In genomic region chr4:65605151-65605702, GRCm38 (mm10) we compare ENCODE assay signal across 8 mouse cellular contexts. TPM values are rescaled to one million over a fixed set of nuclear protein-coding genes. Genes with fewer than 3 reads are reported as not detected.
A peak's percentile ranks its signal among the peaks of the same experiment; 100 is the strongest.
DNase-seq lines count a peak whose midpoint lies in the region; ATAC-seq and TF ChIP-seq lines count a peak whose summit lies in the region.

No protein-coding gene starts in this region.

- peak in 1 of 2 experiments; percentile 67 for DNase-seq in cerebellum, adult 2 months
- no peak for DNase-seq in cerebellum, adult 11-12 months
- no peak for DNase-seq in lung, adult 18-20 months
- no peak for DNase-seq in thymus, postnatal 0 days (ENCODE audit: low spot score)
- DNase-seq in ovary, postnatal 10 days (ENCODE audit: low spot score): no peak

- no peaks in the 10 kb centered on the region for H3K27me3 ChIP-seq in cerebellum, adult 2 months (ENCODE audit: control insufficient read depth, insufficient read depth, low read length)
- no peaks in the 10 kb centered on the region for H3K27me3 ChIP-seq in lung, embryonic 16.5 days (ENCODE audit: control insufficient read depth, insufficient read depth, low read depth, low read length)

- no peak for TF ChIP-seq CTCF in cerebellum, adult 2 months (IDR thresholded peaks at IDR 0.05; ENCODE audit: borderline replicate concordance, insufficient read depth, low read depth, low read length)

- peak overlapping the region; percentile 82 for H3K9ac ChIP-seq in lung, embryonic 16.5 days (ENCODE audit: low read length)

- H3K4me1 ChIP-seq in cerebellum, adult 2 months (ENCODE audit: control insufficient read depth, insufficient read depth, low read length): peaks cover 21% of the 10 kb centered on the region; the same call in 1 of the 2 replicates
- peaks cover 15% of the 10 kb centered on the region for H3K4me1 ChIP-seq in lung, embryonic 16.5 days (replicated peaks; ENCODE audit: control insufficient read depth, insufficient read depth, low read length)

- H3K9me3 ChIP-seq in lung, embryonic 16.5 days (ENCODE audit: control insufficient read depth, low read length): no peaks in the 10 kb centered on the region

- no peak for TF ChIP-seq POLR2A in cerebellum, adult 2 months (IDR thresholded peaks at IDR 0.05; ENCODE audit: borderline replicate concordance, insufficient read depth, low read length)

- peak; percentile 85 for ATAC-seq in lung, embryonic 16.5 days (ENCODE audit: low read depth)
- ATAC-seq in granulocyte monocyte progenitor cell, adult 5-6 weeks (replicated peaks; ENCODE audit: poor library complexity, severe bottlenecking): peak; percentile 88
- ATAC-seq in megakaryocyte, adult 5-6 weeks (ENCODE audit: poor library complexity, severe bottlenecking): peak; percentile 39

- H3K4me2 ChIP-seq in lung, embryonic 16.5 days (ENCODE audit: low read depth, low read length): peak overlapping the region; percentile 81

- peak overlapping the region; percentile 57 for H3K27ac ChIP-seq in cerebellum, adult 2 months (ENCODE audit: insufficient read depth, low read length)
- H3K27ac ChIP-seq in lung, embryonic 16.5 days (ENCODE audit: low read length): no peak overlapping the region

- H3K4me3 ChIP-seq in cerebellum, adult 2 months (replicated peaks; ENCODE audit: insufficient read depth, low read depth, low read length): peak overlapping the region; percentile 96
- H3K4me3 ChIP-seq in lung, embryonic 16.5 days (ENCODE audit: low read length): peak overlapping the region; percentile 84

- H3K36me3 ChIP-seq in lung, embryonic 16.5 days (ENCODE audit: control insufficient read depth, insufficient read depth, low read length): no peaks in the 10 kb centered on the region

- WGBS in cerebellum, adult 2 months: under 1% methylated on average over 21 of the region's 21 CpGs
- under 1% methylated on average over 21 of the region's 21 CpGs for WGBS in lung, embryonic 16.5 days

RNA-seq across cellular contexts. Expression of gene Trim32, which starts 0.4 kb away (rescaled TPM):
- polyA plus RNA-seq in cerebellum, adult 2 months (2012; rRNA removed): 119 and 126 TPM in 2 replicates
- 39.4 and 45.5 TPM in 2 replicates for polyA plus RNA-seq in lung, embryonic 16.5 days (2015; fragmentation: Nextera tagmentation; extraction: Ambion mirVana)
- 8.0 and 9.3 TPM in 2 replicates for total RNA-seq in granulocyte monocyte progenitor cell, adult 5-6 weeks (2014; fragmentation: Nextera tagmentation)
- total RNA-seq in granulocyte monocyte progenitor cell, adult 5-6 weeks (2017): 5.0 and 8.7 TPM in 2 replicates
- total RNA-seq in megakaryocyte, adult 5-6 weeks (2015): 1.3 and 2.3 TPM in 2 replicates
- 2.6 and 3.0 TPM in 2 replicates for total RNA-seq in megakaryocyte, adult 5-6 weeks (2017)
- polyA plus RNA-seq in thymus, postnatal 0 days (2015; fragmentation: Nextera tagmentation; extraction: Ambion mirVana): 14.8 and 18.4 TPM in 2 replicates
